Mouse (Mus musculus): ENCODE data around the gene Lyrm7. TPM values are rescaled to one million over a fixed set of nuclear protein-coding genes. Genes with fewer than 3 reads are reported as not detected.
"Not testable (repeated sequence)": the region's sequence is repeated elsewhere in the genome, so short reads cannot be mapped to it uniquely, and the experiment has no call there.

The Lyrm7 gene
- polyA plus RNA-seq, 1 experiment from 2014 or later: 5.5 TPM

GRCm38 (mm10) chr11:54897470-54897869, 36.8 kb upstream of the Lyrm7 start:
- Histone ChIP-seq H3K4me2 (replicated peaks) (no peak overlapping the region), H3K9ac (no peak overlapping the region), H3K27me3 (no peaks in the 10 kb centered on the region), H3K36me3 (no peaks in the 10 kb centered on the region), H3K9me3 (replicated peaks) (no peaks in the 10 kb centered on the region), H3K27ac (no peak overlapping the region), H3K4me1 (no peaks in the 10 kb centered on the region), H3K4me3 (no peak overlapping the region)
- no peak for ATAC-seq (ENCODE audit: low FRiP score)
- WGBS: 38% methylated on average over 5 of the region's 5 CpGs

GRCm38 (mm10) chr11:54896646-54897045, 35.9 kb upstream of the Lyrm7 start:
- not testable (repeated sequence) for ATAC-seq (ENCODE audit: low FRiP score); H3K9me3 ChIP-seq (replicated peaks)
- WGBS: 96% methylated on average over 3 of the region's 3 CpGs

GRCm38 (mm10) chr11:54894589-54894988, 33.9 kb upstream of the Lyrm7 start:
- Histone ChIP-seq H3K4me3 (no peak overlapping the region), H3K4me1 (no peaks in the 10 kb centered on the region), H3K36me3 (no peaks in the 10 kb centered on the region), H3K9me3 (replicated peaks) (no peaks in the 10 kb centered on the region), H3K4me2 (replicated peaks) (no peak overlapping the region), H3K27me3 (no peaks in the 10 kb centered on the region), H3K27ac (no peak overlapping the region), H3K9ac (no peak overlapping the region)
- no peak for ATAC-seq (ENCODE audit: low FRiP score)
- WGBS: 69% methylated on average over 9 of the region's 9 CpGs

More at GRCm38 (mm10) chr11:54896646-54897045, 35.9 kb upstream of the Lyrm7 start:
- not testable (repeated sequence) for H3K27me3 ChIP-seq; H3K36me3 ChIP-seq; H3K4me1 ChIP-seq; H3K27ac ChIP-seq; H3K4me2 ChIP-seq (replicated peaks); H3K4me3 ChIP-seq; H3K9ac ChIP-seq

- Histone ChIP-seq H3K27ac (no peak overlapping the region), H3K4me3 (no peak overlapping the region), H3K4me2 (replicated peaks) (no peak overlapping the region), H3K9me3 (replicated peaks) (no peaks in the 10 kb centered on the region), H3K27me3 (no peaks in the 10 kb centered on the region), H3K4me1 (no peaks in the 10 kb centered on the region), H3K9ac (no peak overlapping the region), H3K36me3 (no peaks in the 10 kb centered on the region)
- no peak for ATAC-seq (ENCODE audit: low FRiP score)
- 45% methylated on average over 7 of the region's 7 CpGs for WGBS
Measured at GRCm38 (mm10) chr11:54892091-54892490, 31.4 kb upstream of the Lyrm7 start.

GRCm38 (mm10) chr11:54891341-54891740, 30.6 kb upstream of the Lyrm7 start:
- 85% methylated on average over 5 of the region's 5 CpGs for WGBS

GRCm38 (mm10) chr11:54887927-54888326, 27.2 kb upstream of the Lyrm7 start:
- H3K4me2 ChIP-seq (replicated peaks): no peak overlapping the region
- no peaks in the 10 kb centered on the region for H3K4me1 ChIP-seq
- H3K4me3 ChIP-seq: no peak overlapping the region
- 82% methylated on average over 6 of the region's 6 CpGs for WGBS
- ATAC-seq (ENCODE audit: low FRiP score): no peak
- no peaks in the 10 kb centered on the region for H3K27me3 ChIP-seq
- H3K9me3 ChIP-seq (replicated peaks): no peaks in the 10 kb centered on the region
- no peak overlapping the region for H3K9ac ChIP-seq
- no peaks in the 10 kb centered on the region for H3K36me3 ChIP-seq
- H3K27ac ChIP-seq: no peak overlapping the region

More at GRCm38 (mm10) chr11:54891341-54891740, 30.6 kb upstream of the Lyrm7 start:
- Histone ChIP-seq H3K9me3 (replicated peaks) (no peaks in the 10 kb centered on the region), H3K36me3 (no peaks in the 10 kb centered on the region), H3K27ac (no peak overlapping the region), H3K9ac (no peak overlapping the region), H3K4me3 (no peak overlapping the region), H3K4me2 (replicated peaks) (no peak overlapping the region), H3K27me3 (no peaks in the 10 kb centered on the region), H3K4me1 (no peaks in the 10 kb centered on the region)
- ATAC-seq (ENCODE audit: low FRiP score): no peak

- Histone ChIP-seq H3K36me3 (no peaks in the 10 kb centered on the region), H3K27ac (no peak overlapping the region), H3K27me3 (no peaks in the 10 kb centered on the region), H3K4me1 (peaks cover 5% of the 10 kb centered on the region; the same call in 1 of the 2 replicates), H3K9ac (no peak overlapping the region), H3K9me3 (replicated peaks) (no peaks in the 10 kb centered on the region), H3K4me2 (replicated peaks) (no peak overlapping the region), H3K4me3 (no peak overlapping the region)
- 86% methylated on average over 2 of the region's 2 CpGs for WGBS
- no peak for ATAC-seq (ENCODE audit: low FRiP score)
Measured at GRCm38 (mm10) chr11:54885406-54885805, 24.7 kb upstream of the Lyrm7 start.

- Histone ChIP-seq H3K4me2 (replicated peaks) (no peak overlapping the region), H3K27ac (no peak overlapping the region), H3K27me3 (no peaks in the 10 kb centered on the region; the same call in 1 of the 2 replicates), H3K36me3 (no peaks in the 10 kb centered on the region), H3K4me1 (peaks cover 5% of the 10 kb centered on the region; the same call in 1 of the 2 replicates), H3K4me3 (no peak overlapping the region), H3K9me3 (replicated peaks) (no peaks in the 10 kb centered on the region), H3K9ac (no peak overlapping the region)
- 12% methylated on average over 5 of the region's 5 CpGs for WGBS
- no peak for ATAC-seq (ENCODE audit: low FRiP score)
Measured at GRCm38 (mm10) chr11:54884937-54885336, 24.2 kb upstream of the Lyrm7 start.

GRCm38 (mm10) chr11:54884197-54884828, 23.6 kb upstream of the Lyrm7 start:
- Histone ChIP-seq H3K4me1 (peaks cover 5% of the 10 kb centered on the region; the same call in 1 of the 2 replicates), H3K9ac (no peak overlapping the region), H3K36me3 (no peaks in the 10 kb centered on the region), H3K27ac (no peak overlapping the region), H3K9me3 (replicated peaks) (no peaks in the 10 kb centered on the region), H3K27me3 (no peaks in the 10 kb centered on the region; the same call in 1 of the 2 replicates), H3K4me3 (no peak overlapping the region), H3K4me2 (replicated peaks) (no peak overlapping the region)
- 80% methylated on average over 5 of the region's 5 CpGs for WGBS
- no peak for ATAC-seq (ENCODE audit: low FRiP score)

GRCm38 (mm10) chr11:54882671-54883070, 22.0 kb upstream of the Lyrm7 start:
- Histone ChIP-seq H3K4me1 (peaks cover 5% of the 10 kb centered on the region; the same call in 1 of the 2 replicates), H3K9ac (no peak overlapping the region), H3K4me2 (replicated peaks) (no peak overlapping the region), H3K4me3 (no peak overlapping the region), H3K27me3 (no peaks in the 10 kb centered on the region; the same call in 1 of the 2 replicates), H3K36me3 (no peaks in the 10 kb centered on the region), H3K27ac (no peak overlapping the region), H3K9me3 (replicated peaks) (no peaks in the 10 kb centered on the region)
- no peak for ATAC-seq (ENCODE audit: low FRiP score)
- 29% methylated on average over 8 of the region's 8 CpGs for WGBS

- H3K4me3 ChIP-seq: no peak overlapping the region
- WGBS: 0% methylated on average over 2 of the region's 2 CpGs
- no peaks in the 10 kb centered on the region for H3K36me3 ChIP-seq
- no peak overlapping the region for H3K4me2 ChIP-seq (replicated peaks)
- H3K9ac ChIP-seq: no peak overlapping the region; the same call in 1 of the 2 replicates
- H3K4me1 ChIP-seq: peaks cover 5% of the 10 kb centered on the region; the same call in 1 of the 2 replicates
- H3K27me3 ChIP-seq: no peaks in the 10 kb centered on the region; the same call in 1 of the 2 replicates
- H3K27ac ChIP-seq: no peak overlapping the region
- no peak for ATAC-seq (ENCODE audit: low FRiP score)
- no peaks in the 10 kb centered on the region for H3K9me3 ChIP-seq (replicated peaks)
Measured at GRCm38 (mm10) chr11:54881051-54881474, 20.3 kb upstream of the Lyrm7 start.

GRCm38 (mm10) chr11:54879922-54880321, 19.2 kb upstream of the Lyrm7 start:
- Histone ChIP-seq H3K9ac (no peak overlapping the region), H3K36me3 (no peaks in the 10 kb centered on the region), H3K27me3 (no peaks in the 10 kb centered on the region; the same call in 1 of the 2 replicates), H3K9me3 (replicated peaks) (no peaks in the 10 kb centered on the region), H3K27ac (no peak overlapping the region), H3K4me3 (no peak overlapping the region), H3K4me2 (replicated peaks) (no peak overlapping the region), H3K4me1 (peaks cover 5% of the 10 kb centered on the region; the same call in 1 of the 2 replicates)
- no peak for ATAC-seq (ENCODE audit: low FRiP score)
- 77% methylated on average over 10 of the region's 10 CpGs for WGBS

- peaks cover 5% of the 10 kb centered on the region; the same call in 1 of the 2 replicates for H3K4me1 ChIP-seq
- H3K27me3 ChIP-seq: no peaks in the 10 kb centered on the region; the same call in 1 of the 2 replicates
- peaks cover 2% of the 10 kb centered on the region for H3K36me3 ChIP-seq
- 47% methylated on average over 4 of the region's 4 CpGs for WGBS
- no peak overlapping the region for H3K9ac ChIP-seq
- no peak for ATAC-seq (ENCODE audit: low FRiP score)
- H3K4me2 ChIP-seq (replicated peaks): no peak overlapping the region
- no peak overlapping the region for H3K4me3 ChIP-seq
- no peaks in the 10 kb centered on the region for H3K9me3 ChIP-seq (replicated peaks)
- H3K27ac ChIP-seq: no peak overlapping the region
Measured at GRCm38 (mm10) chr11:54879434-54879833, 18.7 kb upstream of the Lyrm7 start.

Data from hindbrain, embryonic 12.5 days (tissue).